In genomic region chr15:82338593-82339112, GRCm38 (mm10) we compare ENCODE assay signal across 8 mouse cellular contexts. TPM values are rescaled to one million over a fixed set of nuclear protein-coding genes. Genes with fewer than 3 reads are reported as not detected.
A peak's percentile ranks its signal among the peaks of the same experiment; 100 is the strongest.
DNase-seq lines count a peak whose midpoint lies in the region; ATAC-seq lines count a peak whose summit lies in the region.

Naga (minus strand) TSS chr15:82338925.
Pheta2 (plus strand) TSS chr15:82338942.
Smdt1 (plus strand) TSS chr15:82338959.

- intact Hi-C loops in gastrocnemius, postnatal 14 days (cut with DNase I; ENCODE audit: low total_unique reads), result no loop called here
- intact Hi-C loops in left cerebral cortex, postnatal 10 days (cut with DNase I), result no loop called here

- ATAC-seq in inflammation-experienced regulatory T-cells, adult 6 months, result peak; percentile 95
- ATAC-seq in megakaryocyte-erythroid progenitor cell, adult 5-6 weeks (replicated peaks; ENCODE audit: low FRiP score, low TSS enrichment, poor library complexity, severe bottlenecking), result peak; percentile 76

- peak; percentile 97 to 99 for DNase-seq in adrenal gland, adult (ENCODE audit: inconsistent age in 2 of 2, low spot score in 1 of 2)
- DNase-seq in embryo, embryonic 10.5 days (ENCODE audit: low spot score), result peak; percentile 97
- DNase-seq in gastrocnemius, postnatal 14 days, result peak; percentile 96
- DNase-seq in left cerebral cortex, postnatal 10 days (ENCODE audit: extremely low spot score in 1 of 2, low spot score in 2 of 2), result peak; percentile 92 to 97
- DNase-seq in right cerebral cortex, postnatal 25 days, result peak; percentile 92
- peak; percentile 94 to 96 for DNase-seq in urinary bladder, postnatal 4 days (ENCODE audit: low spot score in 2 of 2)

RNA-seq across cellular contexts. Expression of gene Naga, which starts in this region (rescaled TPM):
- 10 to 100 TPM; 19.3 to 20.4 TPM for total RNA-seq in gastrocnemius, postnatal 14 days (2021)
- 10 to 100 TPM; 40.7 to 74.7 (median 50.9) TPM for polyA plus RNA-seq in inflammation-experienced regulatory T-cells, adult 6 months (2017; shearing (Covaris generic))
- 10 to 100 TPM; 34.5 to 41.0 TPM for total RNA-seq in left cerebral cortex, postnatal 10 days (2021)
- 16.9 and 34.9 TPM in 2 replicates for total RNA-seq in megakaryocyte-erythroid progenitor cell, adult 5-6 weeks (2014; fragmentation: Nextera tagmentation)
- 17.9 and 24.4 TPM in 2 replicates for total RNA-seq in megakaryocyte-erythroid progenitor cell, adult 5-6 weeks (2017)

RNA-seq across cellular contexts. Expression of gene Pheta2, which starts in this region (rescaled TPM):
- 1 to 10 TPM; 2.0 to 2.8 TPM for total RNA-seq in gastrocnemius, postnatal 14 days (2021)
- polyA plus RNA-seq in inflammation-experienced regulatory T-cells, adult 6 months (2017; shearing (Covaris generic)), result 1 to 10 TPM; 2.7 to 5.1 (median 4.0) TPM
- total RNA-seq in left cerebral cortex, postnatal 10 days (2021), result 1 to 10 TPM in 1 of 2 experiments, under 1 TPM in 1; 0.69 to 2.4 TPM
- 26.4 and 26.9 TPM in 2 replicates for total RNA-seq in megakaryocyte-erythroid progenitor cell, adult 5-6 weeks (2014; fragmentation: Nextera tagmentation)
- total RNA-seq in megakaryocyte-erythroid progenitor cell, adult 5-6 weeks (2017), result 21.3 and 24.9 TPM in 2 replicates

RNA-seq across cellular contexts. Expression of gene Smdt1, which starts in this region (rescaled TPM):
- total RNA-seq in gastrocnemius, postnatal 14 days (2021), result 100 to 1,000 TPM; 141 to 147 TPM
- polyA plus RNA-seq in inflammation-experienced regulatory T-cells, adult 6 months (2017; shearing (Covaris generic)), result 100 to 1,000 TPM; 101 to 149 (median 103) TPM
- total RNA-seq in left cerebral cortex, postnatal 10 days (2021), result 100 to 1,000 TPM; 130 to 139 TPM
- 115 and 141 TPM in 2 replicates for total RNA-seq in megakaryocyte-erythroid progenitor cell, adult 5-6 weeks (2014; fragmentation: Nextera tagmentation)
- 40.8 and 61.0 TPM in 2 replicates for total RNA-seq in megakaryocyte-erythroid progenitor cell, adult 5-6 weeks (2017)

Comparison
In these comparisons a context has a peak if more than half of its experiments do, and no peak if none do; other contexts are left out.
1. Peak in every context shown above with its lines: DNase-seq and ATAC-seq.
2. RNA of gene Pheta2 (total RNA-seq): 21.3 to 26.9 TPM in megakaryocyte-erythroid progenitor cell, adult 5-6 weeks; 2.0 to 2.8 TPM in gastrocnemius, postnatal 14 days and 0.69 to 2.4 TPM in left cerebral cortex, postnatal 10 days; every median in the first group is over 4 times any median in the second.